Mouse (Mus musculus): ENCODE measurements at regions not wholly inside any gene's neighbourhood (a gene's known extent, or its start where the extent isn't known, plus 50 kb on each side); places are given as distances from the start of the nearest gene placed in this dataset.
"Not testable (repeated sequence)": the region's sequence is repeated elsewhere in the genome, so short reads cannot be mapped to it uniquely, and the experiment has no call there.

GRCm38 (mm10) chr10:33027055-33027454 is 53.3 kb upstream of the Trdn start:
- ChIA-PET POLR2A (interaction anchor here in 1 of 4 experiments (0.7 kb wide), 1 partner anchor 639 kb away, joined by 5 read pairs; no protein-coding TSS in a partner anchor), CTCF (no interaction called here)

- POLR2A ChIA-PET = no interaction called here
- CTCF ChIA-PET = no interaction called here
Observed at GRCm38 (mm10) chr10:33022254-33022653, 58.1 kb upstream of the Trdn start.

DNA sequence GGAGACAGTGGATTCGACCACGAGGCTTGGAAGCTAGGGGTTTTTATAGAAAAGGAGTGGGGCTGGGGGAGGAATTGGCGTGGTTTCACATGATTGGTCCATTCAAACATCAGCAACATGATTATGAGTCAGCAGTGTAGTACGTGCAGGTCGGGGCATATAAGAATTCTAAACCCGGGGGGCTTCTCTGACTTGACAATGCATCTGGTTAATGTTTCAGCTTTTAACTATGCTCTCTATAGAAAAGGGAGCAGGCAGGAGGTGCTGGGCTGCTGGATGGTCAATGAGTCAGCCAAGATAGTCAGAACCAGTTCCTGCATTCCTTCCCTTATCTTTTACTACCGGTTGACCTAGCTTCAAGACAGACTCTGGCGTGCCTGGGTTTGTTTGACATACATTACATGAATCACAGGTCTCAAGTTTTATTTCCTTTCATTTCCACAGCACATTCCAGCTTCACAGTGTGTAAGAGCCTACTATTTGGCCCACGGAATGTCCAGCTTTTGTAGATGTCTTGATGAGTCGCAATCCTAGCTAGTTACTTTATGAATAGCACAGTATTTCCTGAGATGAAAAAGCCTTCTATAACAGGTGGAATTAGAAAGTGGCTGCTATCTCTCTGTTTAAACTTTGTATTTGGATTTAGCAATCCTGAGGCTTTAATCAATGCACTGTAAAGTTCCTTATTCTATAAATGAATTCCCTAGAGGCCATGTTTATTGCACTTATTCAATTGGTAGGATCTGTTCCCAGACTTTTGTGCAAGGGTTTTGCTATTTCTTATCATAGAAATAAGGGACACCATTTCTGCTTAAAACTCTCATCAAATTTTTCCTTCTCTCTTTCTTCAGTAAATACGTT is 94.7 kb upstream of the Nkain2 start:
- ChIA-PET POLR2A (interaction anchor here in 1 of 4 experiments (0.7 kb wide), 1 partner anchor 143 kb away, joined by 3 read pairs; no protein-coding TSS in a partner anchor), CTCF (interaction anchor here in 1 of 4 experiments (0.7 kb wide), 1 partner anchor 12 kb away, joined by 3 read pairs; no protein-coding TSS in a partner anchor)

DNA sequence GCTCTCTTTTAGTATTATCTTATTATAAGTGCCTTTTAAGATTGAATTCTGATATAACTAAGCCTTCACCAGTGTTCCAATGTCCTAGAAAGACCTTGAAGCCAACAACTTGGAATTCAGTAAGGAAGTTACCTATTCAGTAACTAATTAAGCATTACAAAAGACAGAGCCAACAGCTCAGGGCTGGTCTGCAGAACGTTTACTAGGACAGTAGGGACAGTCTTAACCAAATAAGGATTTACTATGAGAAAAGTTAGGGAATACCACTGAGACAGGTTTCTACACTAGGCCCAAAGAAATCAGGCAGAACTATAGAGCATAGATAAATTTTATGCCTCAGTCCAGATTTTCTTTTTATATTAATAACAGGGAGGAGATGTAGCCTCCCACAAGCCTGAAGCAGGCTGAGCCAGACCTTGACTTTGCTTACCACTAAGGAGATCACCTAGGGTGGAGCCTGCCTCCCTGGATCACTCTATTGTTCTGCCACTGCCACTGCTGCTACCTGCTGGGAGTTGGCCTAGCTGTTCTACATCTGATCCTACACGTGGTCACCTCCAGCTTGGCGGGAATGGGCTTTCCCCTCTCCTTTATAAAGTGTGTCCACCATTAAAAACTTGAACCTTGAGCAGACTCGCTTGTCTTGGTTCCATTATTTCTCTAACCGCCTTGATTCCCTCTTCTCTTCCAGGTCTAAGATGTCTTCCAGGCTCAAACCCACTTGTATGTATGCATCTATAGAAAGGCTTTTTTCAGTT is 68.2 kb upstream of the Nkain2 start:
- POLR2A ChIA-PET, CTCF ChIA-PET: not testable (repeated sequence)

DNA sequence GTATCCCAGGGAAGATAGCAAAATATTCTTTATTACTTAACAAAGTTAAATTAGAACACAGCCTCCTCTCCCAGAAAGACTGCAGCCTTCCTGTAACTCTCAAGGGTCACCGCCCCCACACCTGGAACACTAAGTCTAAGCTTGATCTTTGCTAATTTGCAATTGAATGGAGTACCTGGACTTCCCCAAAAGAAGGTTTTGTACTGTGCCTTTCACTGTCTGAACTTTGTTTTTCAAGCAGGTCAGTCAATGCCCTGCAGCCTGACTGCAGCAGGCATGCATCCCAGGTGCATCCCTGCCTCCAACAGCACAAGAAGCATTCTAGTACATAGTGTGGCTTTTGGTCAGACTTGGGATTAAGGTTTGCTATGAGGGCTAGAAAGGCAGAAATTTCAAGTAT is 67.2 kb upstream of the Nkain2 start:
- CTCF ChIA-PET, POLR2A ChIA-PET: not testable (repeated sequence)

DNA sequence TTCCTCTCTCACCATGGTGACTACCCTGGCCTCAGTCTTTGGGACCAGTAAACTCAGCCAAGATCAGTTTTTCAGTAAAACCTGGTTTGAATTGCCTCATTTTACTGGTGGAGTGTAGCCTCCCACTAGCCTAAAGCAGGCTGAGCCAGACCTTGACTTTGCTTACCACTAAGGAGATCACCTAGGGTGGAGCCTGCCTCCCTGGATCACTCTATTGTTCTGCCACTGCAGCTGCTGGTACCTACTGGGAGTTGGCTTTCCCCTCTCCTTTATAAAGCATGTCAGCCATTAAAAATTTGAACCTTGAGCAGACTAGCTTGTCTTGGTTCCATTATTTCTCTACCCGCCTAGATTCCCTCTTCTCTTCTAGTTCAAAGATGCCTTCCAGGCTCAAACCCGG is 63.5 kb upstream of the Nkain2 start:
- CTCF ChIA-PET, POLR2A ChIA-PET: not testable (repeated sequence)

DNA sequence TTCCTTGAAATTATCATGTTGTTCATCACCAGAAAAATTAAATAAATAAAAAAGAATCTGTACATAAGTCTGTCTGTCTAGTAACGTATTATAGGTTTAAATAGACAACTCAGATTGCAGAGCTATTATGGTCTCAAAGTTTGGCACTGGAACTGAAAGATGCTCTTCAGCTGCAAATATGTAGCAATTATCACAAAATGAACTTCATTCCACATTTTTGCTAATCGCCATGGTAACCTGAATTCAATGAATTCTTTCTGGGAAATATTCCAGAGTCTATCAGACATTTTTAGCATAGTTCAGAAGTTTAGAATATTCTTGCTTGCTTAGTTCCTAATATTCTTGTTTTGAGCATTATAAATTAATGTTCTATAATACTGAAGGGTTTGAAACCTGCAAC is 62.2 kb upstream of the Nkain2 start:
- ChIA-PET POLR2A (no interaction called here), CTCF (no interaction called here)

- CTCF ChIA-PET = interaction anchor here in 2 of 4 experiments (0.5 to 0.7 kb wide), 2 partner anchors 85 to 316 kb away, joined by 7 to 10 read pairs; no protein-coding TSS in a partner anchor
- POLR2A ChIA-PET = interaction anchor here in 1 of 4 experiments (0.7 kb wide), 2 partner anchors 22 to 47 kb away, joined by 3 to 8 read pairs; no protein-coding TSS in a partner anchor
Observed at GRCm38 (mm10) chr10:32943026-32943425, 52.8 kb upstream of the Nkain2 start.
